Mouse (Mus musculus) gastrocnemius, adult 18-20 months (tissue): ENCODE results near the gene Rhox4g. TPM values are rescaled to one million over a fixed set of nuclear protein-coding genes. Genes with fewer than 3 reads are reported as not detected.
"Not testable (repeated sequence)": the region's sequence is repeated elsewhere in the genome, so short reads cannot be mapped to it uniquely, and the experiment has no call there.

Experiments
- DNase-seq: peaks from one replicate; pipeline ENCODE4 v3.0.0; 2021; ENCODE audit warnings: low spot score
- long read RNA-seq, 2 experiments: library from polyadenylated mRNA; stranded (forward); transcript quantifications; one replicate each; pipeline ENCODE4 v2.0.0; 2021
- total RNA-seq, 2 experiments: library from RNA; stranded (reverse); gene quantifications; 2 replicates each; pipeline ENCODE4 v1.2.3; 2021

The Rhox4g gene
- total RNA-seq, result not detected
- long read RNA-seq, experiment 1, result 0 reads
- long read RNA-seq, experiment 2, result 0 reads

- DNase-seq, result not testable (repeated sequence)
These were observed at the start of gene Rhox4g for GRCm38 (mm10) chrX:37651227-37651626. Gene Rhox4g, minus strand, starts transcription at chrX:37651327.

DNA sequence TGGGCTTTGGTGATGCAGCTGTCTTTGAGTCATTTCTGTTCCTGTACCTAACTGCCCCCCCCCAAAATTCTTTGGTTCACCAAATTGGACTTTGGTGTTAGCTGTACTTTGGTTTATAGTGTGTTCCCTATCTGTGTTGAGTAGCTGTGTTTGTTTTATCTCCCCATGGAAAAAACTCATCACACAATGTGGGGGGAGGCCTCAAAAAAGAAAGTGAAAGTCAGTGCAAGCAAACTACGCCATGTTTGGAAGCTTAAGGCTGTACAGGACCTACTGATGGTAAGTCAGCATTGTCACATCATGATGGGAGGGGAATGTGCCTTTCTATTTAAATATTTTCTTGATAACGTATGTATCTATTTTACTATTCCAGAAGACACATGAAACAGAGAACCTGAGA is 41.1 kb upstream of the Rhox4g start:
- DNase-seq, result no peak

- DNase-seq, result no peak
These were observed 32.0 kb upstream of the Rhox4g start for GRCm38 (mm10) chrX:37683031-37683715.

GRCm38 (mm10) chrX:37673177-37673576 is 22.1 kb upstream of the Rhox4g start, which contains the start of gene Rhox2h:
Gene Rhox2h, minus strand, starts transcription at chrX:37673277.
- not testable (repeated sequence) for DNase-seq

DNA sequence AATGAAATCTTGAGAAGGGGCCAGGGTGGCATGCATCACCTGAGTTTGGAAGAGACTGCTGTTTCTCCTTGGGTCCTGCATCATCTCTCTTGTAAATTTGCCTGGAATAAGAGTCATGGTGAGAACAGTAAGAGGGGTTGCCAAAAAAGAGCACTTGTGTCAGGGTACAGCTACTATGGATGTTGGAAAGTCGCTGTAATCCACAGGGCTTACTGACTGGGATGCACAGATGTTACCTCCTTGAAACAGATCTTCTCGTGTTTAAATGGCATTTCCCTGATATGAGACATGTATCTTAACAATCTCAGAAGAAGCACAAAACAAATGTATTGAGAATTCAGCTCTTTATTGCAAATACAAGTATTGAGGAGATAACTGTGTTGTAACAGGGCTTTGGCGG is 17.5 kb upstream of the Rhox4g start, which contains the start of gene Rhox3h:
Gene Rhox3h, minus strand, starts transcription at position 101 of the 400 bp plus-strand sequence.
- DNase-seq, result not testable (repeated sequence)

DNA sequence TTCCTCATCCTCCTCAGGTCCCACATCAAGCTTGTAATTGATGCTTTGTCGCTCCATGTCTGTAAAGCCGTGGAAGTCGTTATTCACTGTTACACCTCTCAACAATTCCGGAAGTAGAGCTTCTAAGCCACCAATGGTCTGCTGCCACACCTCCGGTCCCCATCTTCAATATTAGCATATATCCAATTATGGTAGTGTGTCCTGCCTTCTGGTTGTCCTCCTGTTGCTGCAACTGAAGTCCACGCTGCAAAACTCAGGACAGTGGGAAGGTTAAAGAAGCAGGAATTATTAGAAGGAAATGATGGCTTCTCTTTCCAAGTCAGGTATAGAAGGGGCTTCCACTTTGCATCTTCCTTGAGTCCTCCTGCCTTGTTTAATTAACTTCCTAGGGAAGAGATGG is 7.8 kb downstream of the Rhox4g start, which contains the start of gene Rhox2g:
Gene Rhox2g, minus strand, starts transcription at position 101 of the 400 bp plus-strand sequence.
- DNase-seq, result not testable (repeated sequence)

- DNase-seq, result not testable (repeated sequence)
These were observed 22.6 kb downstream of the Rhox4g start, which contains the start of gene Rhox3g for GRCm38 (mm10) chrX:37628512-37628911. Gene Rhox3g, minus strand, starts transcription at chrX:37628612.

- not testable (repeated sequence) for DNase-seq
These were observed 43.5 kb downstream of the Rhox4g start, which contains the start of gene Rhox4f for GRCm38 (mm10) chrX:37607604-37608003. Gene Rhox4f, minus strand, starts transcription at chrX:37607704.

Other genes starting within 250 kb of the Rhox4g start
- not detected for gene Rhox2b, start 239.3 kb downstream of the Rhox4g start, total RNA-seq
- gene Rhox4b, start 218.8 kb downstream of the Rhox4g start, total RNA-seq, result not detected
- not detected for gene Rhox2c, start 197.6 kb downstream of the Rhox4g start, total RNA-seq
- gene Rhox3c, start 192.7 kb downstream of the Rhox4g start, total RNA-seq, result not detected
- not detected for gene Rhox4c, start 171.0 kb downstream of the Rhox4g start, total RNA-seq
- not detected for gene Rhox2d, start 157.9 kb downstream of the Rhox4g start, total RNA-seq
- not detected for gene Rhox4d, start 137.0 kb downstream of the Rhox4g start, total RNA-seq
- gene Rhox2e, start 120.9 kb downstream of the Rhox4g start, total RNA-seq, result not detected
- gene Rhox3e, start 109.3 kb downstream of the Rhox4g start, total RNA-seq, result not detected
- gene Rhox4e, start 93.9 kb downstream of the Rhox4g start, total RNA-seq, result not detected
- not detected for gene Rhox2f, start 79.9 kb downstream of the Rhox4g start, total RNA-seq
- gene Rhox3f, start 70.3 kb downstream of the Rhox4g start, total RNA-seq, result not detected
- gene Rhox4f, start 43.6 kb downstream of the Rhox4g start, total RNA-seq, result not detected
- gene Rhox3g, start 22.7 kb downstream of the Rhox4g start, total RNA-seq, result not detected
- gene Rhox2g, start 7.9 kb downstream of the Rhox4g start, total RNA-seq, result not detected
- gene Rhox3h, start 17.4 kb upstream of the Rhox4g start, total RNA-seq, result not detected
- gene Rhox2h, start 21.9 kb upstream of the Rhox4g start, total RNA-seq, result not detected
- not detected for gene Rhox5, start 153.5 kb upstream of the Rhox4g start, total RNA-seq
- gene Rhox6, start 175.6 kb upstream of the Rhox4g start, total RNA-seq, result not detected
- gene Rhox7a, start 180.4 kb upstream of the Rhox4g start, total RNA-seq, result not detected
- gene Rhox8, start 227.6 kb upstream of the Rhox4g start, total RNA-seq, result not detected
- gene Rhox7b, start 245.9 kb upstream of the Rhox4g start, total RNA-seq, result not detected